Mouse (Mus musculus): Measurements from ENCODE around the gene Lrrc56. TPM values are rescaled to one million over a fixed set of nuclear protein-coding genes. Genes with fewer than 3 reads are reported as not detected.
"Not testable (repeated sequence)": the region's sequence is repeated elsewhere in the genome, so short reads cannot be mapped to it uniquely, and the experiment has no call there.

Gene Lrrc56
- total RNA-seq, 2 experiments from 2014 or later: 6.2 to 7.4 TPM

DNA sequence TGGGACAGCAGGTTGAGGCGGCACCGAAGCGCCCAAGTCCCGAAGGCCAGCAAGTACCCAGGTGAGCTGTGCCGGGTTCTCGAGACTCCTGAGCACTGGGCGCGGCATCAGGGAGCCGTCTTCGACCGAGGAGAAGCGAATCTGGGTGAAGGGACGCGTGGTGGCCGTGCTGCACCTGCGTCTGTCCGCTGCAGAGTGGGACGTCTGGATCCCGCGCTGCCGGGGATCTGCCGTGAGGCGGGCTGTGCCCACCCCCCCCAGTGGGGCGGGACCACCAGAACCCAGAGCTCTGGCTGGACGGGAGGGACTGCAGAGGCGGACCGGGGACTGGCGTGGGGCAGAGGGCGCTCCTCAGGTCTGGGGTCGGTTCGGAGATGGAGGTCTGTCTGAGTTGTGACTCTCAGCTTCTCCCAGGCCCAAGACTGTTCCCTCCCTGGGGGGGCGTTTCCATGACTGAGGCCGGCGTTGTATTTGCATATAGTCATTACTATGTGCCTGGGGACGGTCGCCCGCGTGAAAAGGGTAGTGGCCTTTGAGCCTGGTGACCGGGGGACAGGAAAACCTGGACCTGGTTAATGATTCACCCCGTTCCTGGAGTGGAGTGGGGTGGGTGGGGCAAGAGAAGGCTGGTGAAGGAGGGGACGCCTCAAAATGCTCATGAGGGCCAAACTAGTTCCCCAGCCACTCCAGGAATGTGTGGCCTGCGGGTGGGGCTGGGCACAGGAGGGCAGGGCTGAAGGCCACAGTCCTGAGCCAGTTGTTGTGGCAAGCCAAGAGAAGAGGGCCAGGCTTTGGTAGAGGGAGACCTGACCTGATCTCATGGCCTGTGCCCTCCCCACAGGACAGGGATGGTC, 22.1 kb downstream of the Lrrc56 start:
- DNase-seq: peak; percentile 50
- intact Hi-C loops (cut with DNase I): no loop called here

DNA sequence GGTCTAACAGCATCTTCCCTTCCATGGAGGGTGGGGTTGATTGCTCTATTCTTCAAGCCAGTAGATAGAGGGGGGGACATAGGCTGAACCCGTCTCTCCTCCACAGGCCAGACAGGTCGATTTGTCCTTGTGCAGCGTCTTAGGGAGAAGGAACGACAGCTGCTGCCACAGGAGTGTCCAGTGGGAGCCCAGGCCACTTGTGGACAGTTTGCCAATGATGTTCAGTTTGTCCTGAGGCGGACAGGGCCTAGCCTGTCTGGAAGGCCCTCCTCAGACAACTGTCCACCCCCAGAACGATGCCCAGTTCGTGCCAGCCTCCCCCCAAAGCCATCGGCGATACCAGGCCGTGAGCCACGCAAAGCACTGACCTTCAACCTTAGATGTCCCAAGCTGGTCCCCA, 22.9 kb downstream of the Lrrc56 start:
- intact Hi-C loops (cut with DNase I): no loop called here
- DNase-seq: no peak

DNA sequence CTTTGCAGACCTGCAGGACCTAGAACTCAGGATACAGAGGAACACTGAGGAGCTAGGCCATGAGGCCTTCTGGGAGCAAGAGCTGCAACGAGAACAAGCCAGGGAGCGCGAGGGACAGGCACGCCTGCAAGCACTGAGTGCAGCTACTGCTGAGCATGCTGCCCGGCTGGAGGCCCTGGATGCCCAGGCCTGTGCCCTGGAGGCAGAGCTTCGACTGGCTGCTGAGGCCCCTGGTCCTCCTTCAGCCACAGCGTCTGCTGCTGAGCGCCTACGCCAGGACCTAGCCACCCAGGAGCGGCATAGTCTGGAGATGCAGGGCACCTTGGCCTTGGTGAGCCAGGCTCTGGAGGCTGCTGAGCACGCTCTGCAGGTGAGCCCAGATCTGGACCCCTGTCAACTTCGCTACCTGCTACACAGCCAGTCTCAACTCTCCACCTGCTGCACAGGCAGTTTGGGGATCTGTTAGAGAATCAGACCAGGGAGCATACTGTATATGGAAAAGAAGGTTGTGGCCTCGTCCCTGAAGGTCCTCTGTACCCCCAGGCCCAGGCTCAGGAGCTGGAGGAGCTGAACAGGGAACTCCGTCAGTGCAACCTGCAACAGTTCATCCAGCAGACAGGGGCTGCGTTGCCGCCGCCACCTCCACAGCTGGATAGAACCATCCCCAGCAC, 23.5 kb downstream of the Lrrc56 start:
- intact Hi-C loops (cut with DNase I): no loop called here
- DNase-seq: no peak

DNA sequence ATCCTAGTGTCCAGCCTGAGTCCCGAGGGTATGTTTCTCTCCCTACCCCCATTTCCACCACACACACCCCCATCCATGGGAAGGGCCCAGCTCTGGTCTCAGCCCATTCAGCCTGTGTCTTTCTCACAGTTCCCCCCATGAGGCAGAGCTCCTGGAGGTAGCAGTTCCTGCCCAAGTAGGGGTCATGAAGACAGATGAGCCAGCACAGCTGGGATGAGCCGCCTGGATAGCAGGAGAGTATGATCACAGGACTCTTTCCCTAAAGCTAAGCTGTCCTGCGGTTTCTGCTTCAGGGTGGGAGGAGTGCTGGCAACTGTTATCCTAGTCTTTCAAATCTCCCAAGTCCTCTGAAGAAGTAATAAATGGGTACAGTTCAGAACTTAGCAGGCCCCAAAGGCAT, 24.2 kb downstream of the Lrrc56 start:
- DNase-seq: no peak
- intact Hi-C loops (cut with DNase I): no loop called here

DNA sequence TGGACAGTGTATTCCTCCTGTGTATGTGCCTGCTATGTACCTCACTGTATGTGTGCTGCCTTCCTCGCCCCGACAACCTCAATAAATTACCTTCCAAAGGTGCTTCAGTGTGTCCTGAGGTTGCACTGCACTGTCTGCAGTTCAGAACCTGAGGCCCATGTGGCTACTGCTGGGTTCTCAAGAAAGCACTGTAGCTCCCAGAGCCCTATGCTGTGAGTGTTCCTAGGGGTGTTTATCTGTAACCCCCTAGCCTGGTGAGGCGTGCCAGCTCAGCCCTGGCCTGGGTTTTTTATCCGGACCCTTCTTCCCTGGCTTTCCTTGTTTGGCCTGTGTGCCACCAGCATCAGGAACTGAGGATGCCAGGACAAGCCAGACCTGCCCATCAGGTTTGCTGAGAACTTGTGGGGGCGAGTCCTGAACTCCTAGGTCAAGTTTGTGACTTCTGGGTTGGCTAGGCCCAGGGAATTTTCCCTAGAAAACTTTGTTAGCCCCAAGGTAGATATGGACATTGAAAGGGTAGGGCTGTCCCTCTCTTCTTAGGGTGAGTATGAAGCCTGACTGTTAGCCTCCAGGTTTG, 24.7 kb downstream of the Lrrc56 start:
- intact Hi-C loops (cut with DNase I): no loop called here
- no peak for DNase-seq

DNA sequence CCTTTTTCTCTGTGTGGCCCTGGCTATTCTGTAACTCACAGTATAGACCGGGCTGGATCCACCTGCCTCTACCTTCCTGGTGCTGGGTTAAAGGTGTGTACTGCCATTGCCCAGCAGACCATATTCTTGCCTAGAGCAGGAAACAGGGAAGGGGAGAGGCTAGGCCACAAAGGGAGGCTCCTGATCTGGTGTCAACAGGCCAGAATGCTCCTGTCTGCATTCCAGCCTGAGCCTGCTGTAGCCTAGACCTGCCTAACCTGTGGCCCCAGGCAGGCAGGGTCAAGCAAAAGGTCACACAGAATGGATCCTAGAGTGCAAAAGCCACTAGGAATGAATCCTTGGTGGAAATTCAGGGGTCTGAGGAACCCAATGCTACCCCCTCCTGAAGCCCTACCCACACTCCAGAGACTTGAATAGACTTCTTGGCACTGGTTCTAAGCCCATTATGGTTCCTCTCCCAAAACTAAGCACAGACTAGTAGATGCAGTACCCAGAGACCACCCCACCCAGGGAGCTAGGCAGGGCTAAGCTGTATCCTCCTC, 25.7 kb downstream of the Lrrc56 start:
- intact Hi-C loops (cut with DNase I): no loop called here

DNA sequence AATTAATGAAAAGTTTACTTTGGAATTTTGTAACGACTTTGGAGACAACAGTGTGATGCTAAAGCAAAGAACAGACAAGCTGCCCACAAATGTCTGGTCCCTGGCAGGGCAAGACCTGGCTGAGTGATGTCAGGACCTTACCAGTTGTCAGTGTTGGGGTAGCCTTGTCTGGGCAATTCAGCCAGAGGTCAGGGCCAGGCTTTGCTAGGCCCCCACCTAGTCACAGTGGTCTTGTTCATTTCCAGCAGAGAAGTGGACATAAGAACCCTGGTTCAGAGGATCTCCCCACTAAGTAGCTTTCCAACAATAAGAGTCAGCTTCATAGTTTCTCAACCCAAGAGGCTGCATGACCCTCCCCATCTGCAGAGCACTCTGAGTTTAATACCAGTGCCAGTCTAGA, 26.4 kb downstream of the Lrrc56 start:
- intact Hi-C loops (cut with DNase I): no loop called here
- DNase-seq: no peak

More for the DNA sequence above, 25.7 kb downstream of the Lrrc56 start:
- DNase-seq: no peak

DNA sequence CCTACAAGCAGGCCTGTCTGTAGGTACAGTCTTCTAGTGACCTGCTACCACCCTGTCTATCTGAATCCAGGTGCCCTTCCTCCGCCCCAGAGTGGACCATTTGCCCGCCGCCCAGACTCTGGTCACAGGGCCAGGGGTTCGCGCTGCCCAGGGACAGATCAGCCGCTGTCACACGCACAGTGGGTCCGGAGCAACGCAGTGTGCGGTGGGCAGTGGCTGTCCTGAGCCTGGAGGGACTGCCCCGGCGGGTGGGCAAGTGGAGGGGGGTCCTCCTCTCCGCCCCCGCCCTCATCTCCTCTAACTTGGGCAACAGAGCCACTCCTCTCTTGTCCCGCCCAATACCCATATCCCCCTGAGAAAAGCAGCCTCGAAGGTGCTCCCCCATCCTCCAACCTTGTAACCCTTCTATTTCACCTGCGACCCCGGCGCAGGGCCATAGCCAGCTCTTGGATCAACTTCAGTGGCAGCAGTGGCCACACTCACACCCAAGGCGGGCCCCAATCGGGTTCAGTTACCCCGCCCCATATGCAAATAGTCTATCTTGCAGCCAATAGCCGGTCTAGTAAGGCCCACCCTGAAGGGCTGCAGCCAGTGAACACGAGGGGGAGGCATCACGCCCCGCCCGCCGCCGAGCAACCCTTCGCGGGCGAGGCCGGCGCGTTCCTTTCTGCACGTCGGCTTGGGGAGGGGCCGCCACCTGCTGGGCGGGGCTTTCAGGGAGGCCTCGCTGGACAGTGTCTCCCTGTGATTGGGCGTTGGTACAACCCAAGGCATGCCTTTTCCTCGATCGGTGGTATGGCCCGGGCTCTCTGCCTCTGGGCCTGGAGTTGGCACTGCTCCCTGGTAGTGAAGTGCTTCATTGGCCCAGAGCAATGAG, 27.5 kb downstream of the Lrrc56 start:
- intact Hi-C loops (cut with DNase I): no loop called here
- DNase-seq: peak; percentile 98

DNA sequence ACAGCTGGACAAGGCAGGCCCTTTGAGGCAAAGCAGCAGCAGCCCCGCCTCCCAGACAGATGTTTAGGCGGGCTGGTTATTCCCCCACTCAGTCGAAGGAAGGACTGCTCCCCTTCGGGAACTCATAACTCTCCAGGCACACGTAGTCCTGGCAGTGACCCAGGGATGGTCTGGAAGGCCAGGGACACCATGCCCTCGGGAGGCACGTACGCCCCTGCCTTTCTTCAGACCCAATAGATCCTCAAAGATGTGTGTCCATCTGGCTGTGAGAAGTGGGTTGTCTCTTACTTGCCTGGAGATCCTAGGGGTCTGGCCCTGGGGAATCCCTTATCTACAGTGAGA, 28.1 kb downstream of the Lrrc56 start:
- intact Hi-C loops (cut with DNase I): no loop called here

DNA sequence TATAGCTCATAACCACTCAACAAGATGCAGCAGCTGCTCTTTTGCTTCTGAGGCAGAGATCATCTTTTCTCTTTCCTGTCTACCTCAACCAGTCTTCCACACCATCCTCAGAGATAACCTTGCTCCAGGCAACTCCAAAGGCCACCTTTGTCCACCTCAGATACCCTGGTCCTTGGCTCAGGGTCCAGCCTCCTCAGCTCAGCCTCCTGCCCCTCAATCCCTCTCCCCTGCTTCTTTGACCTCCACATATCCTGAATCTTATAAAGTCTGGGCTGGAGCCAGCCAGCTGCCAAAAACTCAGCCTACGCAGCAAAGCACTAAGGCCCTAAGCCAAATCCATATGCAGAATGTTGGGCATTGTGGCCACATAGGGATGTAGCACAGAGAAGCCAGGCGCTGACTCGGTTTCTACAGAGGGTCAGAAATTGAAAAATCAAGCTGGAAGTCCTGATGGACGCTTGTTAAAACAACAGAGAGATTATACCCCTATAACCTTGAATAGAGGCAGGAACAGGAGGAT, 28.8 kb downstream of the Lrrc56 start:
- DNase-seq: no peak
- intact Hi-C loops (cut with DNase I): no loop called here

More for the DNA sequence above, 28.1 kb downstream of the Lrrc56 start:
- no peak for DNase-seq

DNA sequence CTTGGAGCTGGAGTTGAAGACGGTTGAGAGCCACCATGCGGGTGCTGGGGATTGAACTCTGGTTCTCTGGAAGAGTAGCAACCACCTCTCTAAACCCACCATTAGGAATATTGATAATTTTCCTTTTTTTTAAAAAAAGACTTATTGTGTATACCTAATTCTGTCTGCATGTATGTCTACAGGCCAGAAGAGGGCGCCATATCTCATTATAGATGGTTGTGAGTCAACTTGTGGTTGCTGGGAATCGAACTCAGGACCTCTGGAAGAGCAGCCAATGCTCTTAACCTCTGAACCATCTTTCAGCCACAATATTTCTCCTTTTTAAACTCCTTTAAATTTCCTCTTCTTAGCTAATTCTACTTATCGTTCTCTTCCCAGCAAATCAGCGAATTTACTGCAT, 32.6 kb downstream of the Lrrc56 start:
- intact Hi-C loops (cut with DNase I): no loop called here
- no peak for DNase-seq

DNA sequence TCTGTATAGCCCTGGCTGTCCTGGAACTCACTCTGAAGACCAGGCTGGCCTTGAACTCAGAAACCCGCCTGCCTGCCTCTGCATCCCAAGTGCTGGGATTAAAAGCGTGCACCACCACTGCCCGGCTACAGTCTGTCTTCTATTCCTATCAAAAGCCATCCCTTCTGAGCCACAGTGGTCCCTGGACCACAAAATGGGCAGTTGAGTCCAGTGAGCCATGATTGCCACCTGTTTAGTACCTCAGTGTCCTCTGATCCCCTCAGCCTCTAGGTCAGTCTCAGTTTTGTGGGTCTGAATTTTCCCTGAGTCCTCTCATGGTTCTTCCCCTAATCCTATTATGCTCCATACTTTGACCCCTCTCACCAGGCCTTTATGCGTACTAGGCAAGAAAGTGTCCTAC, 33.8 kb downstream of the Lrrc56 start:
- intact Hi-C loops (cut with DNase I): no loop called here
- DNase-seq: no peak

DNA sequence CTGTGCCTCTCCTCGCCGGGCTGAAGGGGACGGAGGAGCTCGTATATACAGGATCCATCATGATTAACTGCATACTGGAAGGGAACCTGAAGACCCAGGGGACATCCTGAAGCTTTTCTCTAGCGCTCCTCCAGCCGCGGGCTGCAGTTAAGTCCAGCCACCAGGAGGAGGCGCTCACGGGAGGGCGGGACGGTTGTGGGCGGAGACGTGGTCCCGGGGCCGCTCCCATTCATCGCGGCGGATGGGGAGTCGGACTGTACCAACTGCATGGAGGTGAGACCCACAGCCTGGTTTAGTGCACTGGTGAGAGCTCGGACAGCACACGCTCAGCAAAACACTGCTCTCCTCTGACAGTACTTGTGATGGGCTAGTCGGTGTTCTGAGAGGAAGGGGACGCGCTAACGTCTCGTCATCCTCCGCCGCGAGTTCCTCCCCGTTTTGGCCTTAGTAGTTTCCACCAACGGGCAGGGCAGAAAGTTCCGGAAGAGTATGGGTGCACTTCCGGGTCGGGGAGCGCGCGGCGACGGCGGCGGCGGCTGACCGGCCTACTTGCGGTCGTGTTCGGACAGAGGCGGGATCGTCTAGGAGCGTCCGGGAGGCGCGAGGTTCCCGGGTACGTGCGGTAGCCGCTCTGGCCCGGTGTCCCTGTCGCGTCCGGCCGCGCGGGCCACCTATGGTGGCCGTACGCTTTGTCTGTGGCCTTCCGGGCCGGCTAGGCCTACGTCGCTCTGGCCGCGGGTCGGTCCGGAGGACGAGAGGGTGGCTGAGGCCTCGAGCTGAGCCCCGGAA, 34.5 kb downstream of the Lrrc56 start, which contains the start of gene Phrf1:
Gene Phrf1, plus strand, starts transcription at position 506 of the 789 bp plus-strand sequence.
- intact Hi-C loops (cut with DNase I): no loop called here
- peak; percentile 94 for DNase-seq

DNA sequence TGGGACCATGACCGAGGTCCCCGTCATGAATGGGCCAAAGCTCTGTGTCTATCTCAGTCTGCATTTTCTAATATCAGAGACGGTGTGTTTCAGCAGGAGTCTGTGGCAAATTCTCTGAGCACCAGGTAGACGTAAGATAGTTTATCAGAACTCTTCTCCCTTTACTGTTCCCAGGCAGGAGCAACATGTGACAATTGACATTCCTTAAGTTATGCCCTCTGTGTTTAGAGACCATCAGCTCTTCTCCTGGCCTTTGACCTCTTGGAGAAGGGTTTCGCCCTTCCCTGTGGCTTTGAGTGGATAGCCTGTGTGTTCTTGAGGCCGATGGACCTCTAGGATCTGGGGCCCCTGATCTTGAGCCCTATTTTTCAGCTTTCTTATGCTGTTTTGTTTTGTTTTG, 35.7 kb downstream of the Lrrc56 start:
- DNase-seq: no peak
- intact Hi-C loops (cut with DNase I): no loop called here

DNA sequence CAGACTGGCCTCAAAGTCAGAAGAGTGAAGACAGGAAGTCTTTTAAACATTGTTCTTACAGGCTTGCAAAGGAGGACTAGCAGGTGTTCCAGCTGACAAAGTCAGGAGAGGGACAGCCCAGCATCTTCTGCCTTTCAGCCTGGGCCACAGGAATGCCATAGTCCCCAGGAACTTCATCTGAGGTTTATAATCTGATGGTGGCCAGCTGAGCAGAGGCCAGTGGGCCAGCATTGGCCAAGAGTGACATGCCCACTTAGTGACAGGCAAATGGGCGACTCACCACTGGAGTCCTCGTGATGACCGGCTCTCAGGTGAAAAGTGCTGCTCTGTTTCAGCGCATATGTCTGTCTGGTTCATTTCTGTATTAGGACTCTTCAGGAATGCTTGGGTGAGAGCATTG, 36.6 kb downstream of the Lrrc56 start:
- no peak for DNase-seq
- intact Hi-C loops (cut with DNase I): no loop called here

DNA sequence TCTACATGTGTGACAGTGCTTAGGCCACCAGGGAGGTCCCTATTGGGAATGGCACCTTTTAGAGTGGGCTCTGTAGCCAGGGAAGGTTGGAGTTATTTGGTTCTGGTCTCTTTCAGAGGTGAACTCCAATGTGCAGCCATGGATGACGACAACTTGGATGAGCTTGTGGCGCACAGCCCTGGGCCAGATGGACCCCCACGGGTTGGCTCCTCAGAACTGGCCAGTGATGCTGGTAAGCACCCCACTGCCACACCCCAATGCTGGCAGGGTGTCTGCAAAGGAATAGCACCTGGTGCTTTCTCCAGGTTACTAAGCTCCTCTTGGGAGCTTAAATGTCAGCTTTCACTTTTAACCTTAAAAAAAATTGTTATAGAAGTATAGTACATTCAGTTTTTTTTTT, 37.2 kb downstream of the Lrrc56 start:
- intact Hi-C loops (cut with DNase I): no loop called here
- no peak for DNase-seq

DNA sequence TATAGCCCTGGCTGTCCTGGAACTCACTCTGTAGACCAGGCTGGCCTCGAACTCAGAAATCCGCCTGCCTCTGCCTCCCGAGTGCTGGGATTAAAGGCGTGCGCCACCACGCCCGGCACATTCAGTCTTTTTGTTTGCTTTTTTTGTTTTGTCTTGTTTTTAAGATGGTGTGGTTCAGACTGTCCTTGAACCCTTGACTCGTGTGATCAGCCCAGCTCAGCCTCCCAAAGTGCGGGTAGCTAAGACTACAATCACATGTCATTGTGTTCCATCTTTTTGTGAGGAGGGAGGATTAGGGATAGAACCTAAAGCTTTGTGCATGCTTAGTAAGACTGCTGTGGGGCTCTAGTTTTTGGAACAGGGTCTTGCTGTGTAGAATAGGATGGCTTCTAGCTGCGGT, 37.6 kb downstream of the Lrrc56 start:
- intact Hi-C loops (cut with DNase I): no loop called here
- DNase-seq: no peak

DNA sequence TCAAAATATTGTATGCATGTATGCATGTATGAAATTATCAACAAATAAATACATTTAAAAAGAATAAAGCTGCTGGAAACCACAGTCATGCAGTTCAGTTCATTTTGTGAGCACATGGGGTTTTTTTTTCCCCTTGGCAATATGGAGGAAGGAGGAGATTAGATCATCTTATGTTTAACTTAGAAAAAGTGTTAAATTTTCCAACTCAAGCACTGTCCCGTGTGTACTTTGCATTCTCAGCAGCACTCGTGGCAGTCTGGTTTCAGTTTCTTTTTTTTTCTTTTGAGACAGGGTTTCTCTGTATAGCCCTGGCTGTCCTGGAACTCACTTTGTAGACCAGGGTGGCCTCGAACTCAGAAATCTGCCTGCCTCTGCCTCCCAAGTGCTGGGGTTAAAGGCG, 56.5 kb downstream of the Lrrc56 start:
- intact Hi-C loops (cut with DNase I): loop anchor here (5.0 kb wide), 1 partner anchor 72 kb away; no protein-coding TSS in a partner anchor
- not testable (repeated sequence) for DNase-seq

DNA sequence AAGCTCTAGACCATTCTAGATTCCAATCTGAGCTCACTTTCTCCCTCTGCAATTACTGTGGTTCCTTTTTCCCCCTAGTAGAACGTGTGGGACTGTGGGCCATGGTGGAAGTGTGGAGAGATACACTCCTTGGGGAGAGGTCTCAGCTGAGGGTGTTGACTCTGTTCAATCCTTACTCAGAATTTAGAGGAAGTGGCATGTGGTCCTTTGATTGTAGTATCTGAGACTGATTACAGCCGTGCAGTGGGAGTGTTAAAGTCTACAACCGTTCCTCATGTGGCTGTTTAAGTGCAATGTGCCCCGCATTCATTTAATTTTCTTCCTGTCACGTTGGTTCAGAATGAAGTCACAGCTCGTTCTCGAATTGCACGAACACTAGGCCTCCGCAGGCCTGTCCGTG, 62.2 kb downstream of the Lrrc56 start:
- intact Hi-C loops (cut with DNase I): no loop called here
- DNase-seq: no peak

All from left cerebral cortex, postnatal 4 days (tissue).